Mouse (Mus musculus) inflammation-experienced regulatory T-cells, adult 16 weeks (primary cell): ENCODE results near the gene Gm10112. TPM values are rescaled to one million over a fixed set of nuclear protein-coding genes. Genes with fewer than 3 reads are reported as not detected.

Experiments
- polyA plus RNA-seq: library from polyadenylated mRNA; unstranded; fragments of 100-300 nt; shearing (Covaris generic); gene quantifications from one replicate; pipeline ENCODE4 v1.2.1, GENCODE M21; 2017

Gene Gm10112
- polyA plus RNA-seq = not detected

GRCm38 (mm10) chrX:111168040-111168439 lies at the start of gene Gm10112:
TSS of gene Gm10112 (plus strand) at chrX:111168340.

Other genes starting within 250 kb of the Gm10112 start
- not detected for gene Cylc1, start 57.9 kb upstream of the Gm10112 start, polyA plus RNA-seq